Mouse (Mus musculus) small intestine, adult 2 months (tissue): ENCODE measurements around the gene Mark3. TPM values are rescaled to one million over a fixed set of nuclear protein-coding genes. Genes with fewer than 3 reads are reported as not detected.
A peak's percentile ranks its signal among the peaks of the same experiment; 100 is the strongest.

Experiments
- H3K27ac ChIP-seq: fragments of 200-500 bp; 2 replicates; pipeline ENCODE4 v1.5.1; 2012; ENCODE audit warnings: low read depth, low read length, control low read depth, inconsistent platforms; ENCODE audit not compliant: insufficient read depth
- H3K27me3 ChIP-seq: fragments of 200-500 bp; 2 replicates; pipeline ENCODE4 v1.6.1; 2012; ENCODE audit warnings: mild to moderate bottlenecking, moderate library complexity, low read length, inconsistent platforms; ENCODE audit not compliant: control insufficient read depth, insufficient read depth
- H3K36me3 ChIP-seq: fragments of 200-500 bp; 2 replicates; pipeline ENCODE4 v1.6.1; 2012; ENCODE audit warnings: mild to moderate bottlenecking, low read length, control low read depth, inconsistent platforms; ENCODE audit not compliant: control insufficient read depth, insufficient read depth
- H3K4me1 ChIP-seq: fragments of 200-500 bp; 2 replicates; pipeline ENCODE4 v1.6.1; 2012; ENCODE audit warnings: low read length, inconsistent platforms, mixed read lengths; ENCODE audit not compliant: control insufficient read depth, insufficient read depth, insufficient read length
- H3K4me3 ChIP-seq: fragments of 200-500 bp; 2 replicates; pipeline ENCODE4 v1.5.1; 2012; ENCODE audit warnings: low read depth, mild to moderate bottlenecking, control low read depth, inconsistent platforms, low read length, moderate library complexity
- CTCF ChIP-seq: fragments of 200-500 bp; IDR thresholded peaks from 2 replicates; pipeline ENCODE4 v1.5.1; 2012; ENCODE audit warnings: low read depth, mild to moderate bottlenecking, control low read depth, inconsistent platforms, low read length, moderate library complexity, mixed read lengths; ENCODE audit not compliant: insufficient replicate concordance, insufficient read length; ENCODE audit errors: extremely low read depth
- POLR2A ChIP-seq: fragments of 200-500 bp; IDR thresholded peaks from 2 replicates; pipeline ENCODE4 v1.6.1; 2012; ENCODE audit warnings: low read depth, mild to moderate bottlenecking, control low read depth, inconsistent platforms, low read length, moderate library complexity
- WGBS: fragments of 180-500 bp; shearing (Covaris S2); methylation state at CpG from one replicate; pipeline ENCODE4 v1.1.7; 2018; 5-methylcytosine and 5-hydroxymethylcytosine counted together
- polyA plus RNA-seq: library from polyadenylated mRNA; depleted of rRNA; stranded (reverse); fragments of >200 nt; gene quantifications from 2 replicates; pipeline ENCODE4 v1.2.3, GENCODE M21; 2012

Mark3 gene
- polyA plus RNA-seq, 1 experiment, result 19.3 TPM

DNA sequence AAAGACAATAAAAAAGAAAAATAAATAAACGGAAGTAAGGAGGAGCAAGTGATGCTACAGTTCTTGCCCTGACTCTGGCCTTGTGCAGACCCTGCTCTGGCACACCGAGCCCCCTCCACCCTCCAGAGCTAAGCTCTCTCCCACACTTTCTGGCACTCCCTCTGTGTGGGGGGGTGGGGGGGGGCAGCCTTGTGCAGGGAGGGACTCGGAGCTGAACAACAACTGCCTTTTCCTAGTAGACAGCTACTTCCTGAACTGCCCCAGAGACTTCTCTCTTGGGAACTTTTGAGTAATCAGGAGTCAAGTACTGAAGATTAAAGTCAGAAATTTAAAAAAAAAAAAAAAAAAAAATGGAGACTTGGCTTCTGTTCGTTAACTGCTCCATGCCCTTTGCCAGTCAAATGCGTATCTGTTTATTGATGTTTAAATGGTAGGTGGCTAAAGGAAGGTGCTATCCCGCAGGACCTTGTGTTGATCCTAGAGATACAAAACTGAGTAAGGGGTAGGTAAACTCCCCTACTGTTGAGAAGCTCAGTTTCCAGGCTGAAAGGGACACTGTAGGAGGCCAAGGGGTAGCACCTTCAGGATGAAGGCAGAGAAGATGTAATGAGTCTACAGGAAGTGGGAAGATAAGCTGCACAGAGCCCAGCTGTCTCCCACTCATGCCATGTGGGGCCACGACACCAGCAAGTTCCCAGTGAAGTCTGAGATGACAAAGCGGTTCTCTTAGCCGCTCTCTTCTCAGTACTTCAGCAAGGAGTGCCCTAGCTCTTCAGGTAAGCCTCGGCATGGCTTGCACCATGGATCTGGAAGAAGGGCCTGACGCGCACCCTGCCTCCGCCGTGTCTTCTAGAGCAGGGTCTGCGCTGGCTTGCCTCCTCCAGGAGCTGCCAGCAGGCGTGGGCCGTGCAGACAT, 89.2 kb downstream of the Mark3 start:
- TF ChIP-seq CTCF, result no peak
- no peak for TF ChIP-seq POLR2A
- Histone ChIP-seq H3K36me3 (no peaks in the 10 kb centered on the region), H3K4me3 (no peak overlapping the region), H3K27me3 (no peaks in the 10 kb centered on the region), H3K27ac (no peak overlapping the region), H3K4me1 (no peaks in the 10 kb centered on the region; the same call in 1 of the 2 replicates)
- WGBS, result 68% methylated on average over 17 of the region's 17 CpGs

DNA sequence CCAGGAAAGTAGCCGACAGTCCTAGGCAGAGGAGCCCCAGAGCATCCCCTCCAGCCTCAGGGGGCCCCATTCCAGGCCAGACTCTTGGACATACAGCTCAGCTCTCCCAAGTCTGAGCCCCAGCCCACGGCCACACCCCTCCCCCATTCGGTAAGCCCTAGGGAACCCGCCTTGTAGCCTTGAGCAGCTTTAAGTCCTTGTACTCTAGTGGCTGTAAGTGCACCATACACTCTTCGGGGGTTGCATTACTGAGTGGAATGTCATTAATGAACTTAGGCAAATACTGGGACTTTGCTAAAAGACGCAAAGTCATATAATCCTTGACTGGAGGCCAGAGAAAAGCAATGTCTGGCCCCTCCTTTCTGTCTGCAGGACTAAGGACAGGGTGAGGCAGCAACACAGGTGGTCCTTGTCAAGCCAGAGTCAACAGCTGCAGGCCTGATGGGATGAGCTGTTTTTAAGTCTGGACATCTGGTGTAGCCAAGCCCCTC, 89.9 kb downstream of the Mark3 start:
- H3K4me3 ChIP-seq, result no peak overlapping the region
- 50% methylated on average over 6 of the region's 6 CpGs for WGBS
- H3K27me3 ChIP-seq, result no peaks in the 10 kb centered on the region
- H3K4me1 ChIP-seq, result peaks cover 2% of the 10 kb centered on the region; the same call in 1 of the 2 replicates
- H3K27ac ChIP-seq, result no peak overlapping the region
- no peaks in the 10 kb centered on the region for H3K36me3 ChIP-seq
- no peak for TF ChIP-seq CTCF
- TF ChIP-seq POLR2A, result no peak

DNA sequence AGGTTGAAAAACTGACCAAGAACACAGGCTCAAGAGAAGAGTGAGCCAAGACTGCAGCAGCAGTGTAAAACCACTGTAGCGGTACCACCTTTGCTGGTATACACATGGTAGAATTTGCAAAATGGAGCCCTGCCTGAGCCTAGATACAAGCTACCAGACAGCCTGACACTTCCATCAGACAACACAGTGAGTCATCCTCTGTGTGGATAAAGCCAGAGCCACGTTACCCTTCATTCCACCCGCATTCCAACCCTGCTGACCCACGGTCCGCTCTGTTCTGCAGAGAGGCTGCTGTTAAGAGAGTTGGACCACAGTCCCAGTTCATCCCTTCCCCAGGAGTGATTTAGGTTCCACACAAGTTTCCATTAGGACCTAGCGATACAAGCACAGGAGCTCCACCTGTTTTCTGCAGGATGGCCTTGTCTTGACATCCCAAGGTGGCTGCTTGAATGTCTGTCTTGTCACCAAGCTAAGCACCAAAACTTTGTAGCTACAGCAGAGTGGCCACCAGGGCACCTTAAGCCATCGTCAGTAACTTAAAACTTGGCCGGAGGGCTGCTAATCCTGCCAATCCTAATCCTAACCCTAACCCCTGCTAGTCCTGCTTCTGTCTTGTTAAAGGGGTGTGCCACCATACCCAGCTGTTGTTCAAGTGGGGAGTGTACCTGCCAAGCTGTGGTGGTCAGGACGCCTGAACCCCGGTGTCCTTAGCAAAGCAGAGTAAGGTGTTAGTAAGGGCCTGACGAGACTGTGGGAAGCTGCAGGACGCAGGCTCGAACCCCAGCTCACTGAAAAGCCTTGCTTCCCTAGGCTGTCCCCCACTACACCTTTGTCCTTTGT, 90.9 kb downstream of the Mark3 start:
- Histone ChIP-seq H3K4me3 (no peak overlapping the region), H3K4me1 (peaks cover 6% of the 10 kb centered on the region), H3K27ac (no peak overlapping the region), H3K36me3 (peaks cover 4% of the 10 kb centered on the region; the same call in 1 of the 2 replicates), H3K27me3 (no peaks in the 10 kb centered on the region)
- 79% methylated on average over 13 of the region's 13 CpGs for WGBS
- no peak for TF ChIP-seq CTCF
- no peak for TF ChIP-seq POLR2A

DNA sequence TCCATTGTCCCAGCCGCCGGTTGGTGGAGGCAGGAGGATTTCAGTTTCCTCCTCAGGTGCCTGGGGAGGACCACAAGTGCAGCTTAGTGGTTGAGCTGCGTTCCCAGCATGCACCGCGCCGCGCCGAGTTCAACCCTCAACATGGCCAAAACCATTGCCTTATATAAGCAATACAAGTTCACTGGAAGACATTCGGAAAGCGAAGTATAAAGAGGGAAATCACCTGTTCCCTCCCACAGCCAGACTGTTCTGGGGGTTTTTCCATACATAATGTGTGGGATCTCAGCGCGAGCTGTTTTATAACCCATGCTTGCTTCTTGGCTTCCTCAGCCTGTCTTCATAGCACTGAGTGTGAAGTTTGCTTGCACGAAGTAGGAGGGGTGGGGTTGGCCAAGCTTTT, 92.1 kb downstream of the Mark3 start:
- TF ChIP-seq POLR2A (no peak), CTCF (no peak)
- Histone ChIP-seq H3K4me3 (no peak overlapping the region), H3K27me3 (no peaks in the 10 kb centered on the region), H3K4me1 (peaks cover 16% of the 10 kb centered on the region), H3K36me3 (peaks cover 7% of the 10 kb centered on the region; the same call in 1 of the 2 replicates), H3K27ac (no peak overlapping the region)
- WGBS, result 78% methylated on average over 13 of the region's 13 CpGs

DNA sequence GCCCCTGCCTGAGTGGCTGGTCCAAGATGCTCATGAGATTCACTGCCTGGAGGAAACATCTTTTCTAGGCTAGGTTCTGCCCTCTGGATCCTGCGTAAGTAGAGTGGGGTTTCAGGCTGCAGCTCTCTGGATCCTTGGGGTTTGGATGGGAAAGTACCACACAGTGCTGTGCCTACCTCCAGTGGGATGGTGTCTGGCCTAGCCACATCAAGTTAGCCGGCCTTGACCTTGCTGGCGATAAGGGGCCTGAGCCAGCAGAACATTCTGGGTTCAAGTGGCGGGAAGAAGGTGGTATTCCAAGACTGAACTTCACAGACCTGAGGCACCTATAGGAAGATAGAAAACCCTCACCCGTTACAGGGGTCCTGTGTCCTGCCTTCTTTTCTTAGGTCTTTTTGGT, 93.1 kb downstream of the Mark3 start:
- no peak overlapping the region for H3K4me3 ChIP-seq
- TF ChIP-seq POLR2A, result no peak
- TF ChIP-seq CTCF, result no peak
- peaks cover 7% of the 10 kb centered on the region; the same call in 1 of the 2 replicates for H3K36me3 ChIP-seq
- 88% methylated on average over 5 of the region's 5 CpGs for WGBS
- H3K27ac ChIP-seq, result no peak overlapping the region
- H3K27me3 ChIP-seq, result no peaks in the 10 kb centered on the region
- peaks cover 20% of the 10 kb centered on the region for H3K4me1 ChIP-seq

DNA sequence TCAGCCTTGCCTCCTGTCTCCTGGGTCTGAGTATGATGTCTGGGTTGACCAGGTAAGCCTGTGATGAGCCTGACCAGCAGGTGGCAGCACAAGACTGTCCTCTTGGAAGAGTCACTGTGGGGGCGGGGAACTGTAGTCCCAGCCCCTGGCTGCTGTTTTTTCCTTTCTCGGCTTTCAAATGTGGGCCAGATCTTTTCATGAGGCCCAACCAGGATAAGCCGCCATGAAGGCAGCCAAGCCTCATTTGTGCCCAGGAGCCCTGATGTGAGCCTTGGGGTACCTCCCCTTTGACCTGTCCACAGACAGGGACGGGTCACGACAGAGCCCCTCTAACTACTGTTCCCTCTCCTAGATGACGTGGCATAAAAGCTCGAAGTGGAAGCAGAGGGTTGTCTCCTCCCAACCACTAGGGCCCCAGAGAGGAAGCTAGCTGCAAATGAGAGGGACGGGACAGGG, 94.2 kb downstream of the Mark3 start:
- Histone ChIP-seq H3K4me3 (peak overlapping the region; percentile 20; the same call in 1 of the 2 replicates), H3K36me3 (peaks cover 7% of the 10 kb centered on the region; the same call in 1 of the 2 replicates), H3K4me1 (peaks cover 23% of the 10 kb centered on the region), H3K27ac (peak overlapping the region; percentile 68), H3K27me3 (no peaks in the 10 kb centered on the region)
- peak; percentile 98 for TF ChIP-seq CTCF
- TF ChIP-seq POLR2A, result no peak
- 27% methylated on average over 8 of the region's 8 CpGs for WGBS
